Mouse (Mus musculus): ENCODE measurements around the gene Fgfr2. TPM values are rescaled to one million over a fixed set of nuclear protein-coding genes. Genes with fewer than 3 reads are reported as not detected.

Gene Fgfr2
- polyA plus RNA-seq, 1 experiment from 2014 or later: 86.9 TPM

DNA sequence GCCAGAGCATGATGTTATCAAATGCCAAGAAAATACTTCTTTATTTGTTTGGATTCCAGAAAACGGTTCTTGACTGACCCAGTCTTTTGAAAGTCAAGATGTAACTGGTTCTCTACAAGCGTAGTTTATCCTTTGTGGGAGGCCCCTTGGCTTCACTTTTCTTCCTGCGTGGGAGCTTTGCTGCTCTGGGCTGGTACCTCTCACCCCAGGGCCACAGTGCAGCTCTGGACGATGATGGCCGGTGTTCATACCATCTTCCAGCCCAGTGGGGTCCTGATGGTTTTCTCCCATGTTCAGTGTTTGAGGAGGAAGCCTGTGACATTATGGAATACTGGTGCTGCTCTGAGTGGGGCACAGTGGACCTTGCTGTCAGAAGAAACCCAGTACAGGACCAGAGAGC lies 1575.7 kb downstream of the Fgfr2 start:
- H3K9ac ChIP-seq (ENCODE audit: low read length): no peak overlapping the region
- peaks cover 98% of the 10 kb centered on the region for H3K27me3 ChIP-seq (ENCODE audit: control insufficient read depth, insufficient read depth, low read length)
- no peaks in the 10 kb centered on the region for H3K9me3 ChIP-seq (ENCODE audit: control insufficient read depth, low read length)
- H3K27ac ChIP-seq (ENCODE audit: low read depth, low read length): no peak overlapping the region
- no peak overlapping the region for H3K4me2 ChIP-seq (ENCODE audit: low read depth)
- peaks cover 12% of the 10 kb centered on the region for H3K4me1 ChIP-seq (ENCODE audit: control insufficient read depth, insufficient read depth, low read length)
- ATAC-seq (ENCODE audit: insufficient read depth, low FRiP score, low TSS enrichment) (no peak), DNase-seq (ENCODE audit: low spot score) (no peak)
- WGBS: 6% methylated on average over 5 of the region's 5 CpGs
- no peaks in the 10 kb centered on the region for H3K36me3 ChIP-seq (ENCODE audit: control insufficient read depth, insufficient read depth, low read length)
- no peak overlapping the region for H3K4me3 ChIP-seq (ENCODE audit: low read depth, low read length)

DNA sequence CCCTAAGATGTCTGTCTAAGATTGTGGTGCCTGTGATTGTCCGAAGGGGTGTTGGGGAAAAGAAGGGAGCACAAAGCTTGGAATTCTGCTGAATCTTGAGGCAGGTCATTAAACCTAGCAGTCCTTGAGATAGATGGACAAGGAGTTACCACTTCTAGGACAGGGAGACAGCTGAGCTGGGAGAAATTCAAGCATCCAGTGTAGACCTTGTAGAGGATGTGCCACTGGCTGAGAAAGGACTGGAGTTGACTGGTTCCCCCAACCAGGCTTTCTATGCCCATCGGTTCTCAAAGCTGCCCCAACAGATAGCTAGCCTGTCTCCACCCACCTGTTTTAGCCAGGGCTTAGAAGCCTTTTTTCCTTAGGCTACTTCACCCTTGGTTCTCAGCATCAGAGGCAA lies 1576.7 kb downstream of the Fgfr2 start:
- 0% methylated on average over 2 of the region's 2 CpGs for WGBS
- no peak for DNase-seq (ENCODE audit: low spot score)

DNA sequence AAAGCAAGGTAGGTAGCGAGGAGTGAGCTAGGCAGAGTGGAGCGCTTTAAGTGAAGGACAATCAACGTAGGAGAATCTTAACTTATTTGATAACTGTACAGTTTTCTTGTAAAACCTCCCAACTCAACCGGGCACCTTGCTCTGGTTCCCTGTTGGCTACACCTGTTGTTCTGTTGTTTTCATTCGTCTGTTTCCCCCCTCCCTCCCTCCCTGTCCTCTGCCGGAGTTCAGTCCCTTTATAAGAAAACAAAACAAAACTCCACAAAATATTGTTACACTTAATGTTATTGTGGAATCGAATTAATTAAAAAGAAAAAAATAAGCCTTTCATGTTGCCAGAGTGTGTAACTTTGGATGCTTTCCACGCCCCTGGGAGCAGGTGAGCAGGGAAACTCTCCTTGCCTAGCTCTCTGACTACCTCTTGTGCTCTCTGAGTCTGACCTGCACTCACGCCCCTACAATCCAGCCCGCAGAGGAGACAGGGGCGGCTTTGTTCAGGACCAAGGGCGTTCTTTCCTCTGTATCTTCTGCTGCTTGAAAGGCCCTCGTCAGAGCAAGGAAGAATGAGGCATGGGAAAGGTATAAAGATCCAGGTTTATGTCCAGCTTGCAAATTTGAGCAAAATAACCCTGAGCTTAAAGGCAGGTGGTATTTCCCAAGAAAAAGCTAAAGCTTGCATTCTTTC lies 1577.3 kb downstream of the Fgfr2 start:
- H3K36me3 ChIP-seq (ENCODE audit: control insufficient read depth, insufficient read depth, low read length): no peaks in the 10 kb centered on the region
- H3K4me2 ChIP-seq (ENCODE audit: low read depth): no peak overlapping the region
- WGBS: under 1% methylated on average over 13 of the region's 13 CpGs
- ATAC-seq (ENCODE audit: insufficient read depth, low FRiP score, low TSS enrichment) (no peak), DNase-seq (ENCODE audit: low spot score) (no peak)
- peaks cover 98% of the 10 kb centered on the region for H3K27me3 ChIP-seq (ENCODE audit: control insufficient read depth, insufficient read depth, low read length)
- H3K9ac ChIP-seq (ENCODE audit: low read length): no peak overlapping the region
- H3K4me1 ChIP-seq (ENCODE audit: control insufficient read depth, insufficient read depth, low read length): peaks cover 20% of the 10 kb centered on the region
- no peaks in the 10 kb centered on the region for H3K9me3 ChIP-seq (ENCODE audit: control insufficient read depth, low read length)
- H3K4me3 ChIP-seq (ENCODE audit: low read depth, low read length): peak overlapping the region; percentile 2; the same call in 1 of the 2 replicates
- H3K27ac ChIP-seq (ENCODE audit: low read depth, low read length): no peak overlapping the region

More for the DNA sequence above, 1576.7 kb downstream of the Fgfr2 start:
- Histone ChIP-seq H3K9ac (ENCODE audit: low read length) (no peak overlapping the region), H3K27me3 (ENCODE audit: control insufficient read depth, insufficient read depth, low read length) (peaks cover 98% of the 10 kb centered on the region), H3K4me2 (ENCODE audit: low read depth) (no peak overlapping the region), H3K27ac (ENCODE audit: low read depth, low read length) (no peak overlapping the region), H3K36me3 (ENCODE audit: control insufficient read depth, insufficient read depth, low read length) (no peaks in the 10 kb centered on the region), H3K4me3 (ENCODE audit: low read depth, low read length) (no peak overlapping the region), H3K9me3 (ENCODE audit: control insufficient read depth, low read length) (no peaks in the 10 kb centered on the region), H3K4me1 (ENCODE audit: control insufficient read depth, insufficient read depth, low read length) (peaks cover 20% of the 10 kb centered on the region)
- ATAC-seq (ENCODE audit: insufficient read depth, low FRiP score, low TSS enrichment): no peak

DNA sequence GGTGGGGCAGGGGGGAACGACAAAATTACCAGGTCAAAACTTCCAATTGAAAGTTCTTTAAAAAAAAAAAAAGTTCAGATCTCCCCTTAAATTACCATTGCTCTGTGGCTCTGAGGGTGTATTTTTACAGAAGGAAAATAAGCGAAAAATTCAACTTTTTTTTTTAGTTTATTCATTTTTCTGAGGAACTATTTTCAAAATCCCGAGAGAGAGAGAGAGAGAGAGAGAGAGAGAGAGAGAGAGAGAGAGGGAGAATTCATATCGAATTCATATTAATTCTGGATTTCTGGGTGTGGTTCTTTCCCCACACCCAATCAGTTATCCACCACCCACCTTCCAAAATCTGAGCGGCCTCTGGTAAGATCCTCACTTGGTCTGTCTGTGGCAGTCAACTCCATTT lies 1578.3 kb downstream of the Fgfr2 start:
- Histone ChIP-seq H3K4me2 (ENCODE audit: low read depth) (no peak overlapping the region), H3K9ac (ENCODE audit: low read length) (no peak overlapping the region), H3K36me3 (ENCODE audit: control insufficient read depth, insufficient read depth, low read length) (no peaks in the 10 kb centered on the region), H3K27ac (ENCODE audit: low read depth, low read length) (no peak overlapping the region), H3K4me1 (ENCODE audit: control insufficient read depth, insufficient read depth, low read length) (peaks cover 20% of the 10 kb centered on the region), H3K9me3 (ENCODE audit: control insufficient read depth, low read length) (no peaks in the 10 kb centered on the region), H3K27me3 (ENCODE audit: control insufficient read depth, insufficient read depth, low read length) (peaks cover 96% of the 10 kb centered on the region), H3K4me3 (ENCODE audit: low read depth, low read length) (no peak overlapping the region; the same call in 1 of the 2 replicates)
- WGBS: 3% methylated on average over 5 of the region's 5 CpGs
- DNase-seq (ENCODE audit: low spot score) (no peak), ATAC-seq (ENCODE audit: insufficient read depth, low FRiP score, low TSS enrichment) (no peak)

DNA sequence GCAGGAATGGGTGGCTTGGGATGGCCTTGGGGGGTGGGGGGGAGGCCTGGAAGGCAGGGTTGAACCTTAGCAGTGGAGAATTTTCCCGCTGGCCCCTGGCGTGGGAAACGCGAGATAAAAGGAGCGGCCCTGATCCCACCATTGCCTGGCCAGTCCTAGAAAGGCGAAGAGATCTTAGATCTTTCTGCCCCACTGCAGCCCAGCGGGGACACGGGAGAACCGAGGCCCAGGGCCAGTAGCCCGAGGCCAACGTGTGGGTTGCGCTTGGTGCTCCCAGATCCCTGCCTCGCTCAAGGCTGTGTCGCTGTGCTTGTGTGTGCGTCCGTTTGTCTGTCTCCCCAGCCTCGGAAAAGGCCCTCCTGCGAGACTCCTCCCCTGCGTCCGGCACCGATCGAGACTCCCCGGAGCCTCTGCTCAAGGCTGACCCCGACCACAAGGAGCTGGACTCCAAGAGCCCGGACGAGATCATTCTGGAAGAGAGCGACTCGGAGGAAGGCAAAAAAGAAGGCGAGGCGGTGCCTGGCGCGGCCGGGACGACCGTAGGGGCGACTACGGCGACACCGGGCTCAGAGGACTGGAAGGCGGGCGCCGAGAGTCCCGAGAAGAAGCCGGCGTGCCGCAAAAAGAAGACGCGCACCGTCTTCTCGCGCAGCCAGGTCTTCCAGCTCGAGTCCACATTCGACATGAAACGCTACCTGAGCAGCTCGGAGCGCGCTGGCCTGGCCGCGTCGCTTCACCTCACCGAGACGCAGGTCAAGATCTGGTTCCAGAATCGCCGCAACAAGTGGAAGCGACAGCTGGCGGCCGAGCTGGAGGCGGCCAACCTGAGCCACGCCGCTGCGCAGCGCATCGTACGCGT lies 1579.3 kb downstream of the Fgfr2 start:
- Histone ChIP-seq H3K9ac (ENCODE audit: low read length) (peak overlapping the region; percentile 33; the same call in 1 of the 2 replicates), H3K27ac (ENCODE audit: low read depth, low read length) (peak overlapping the region; percentile 37; the same call in 1 of the 2 replicates)

DNA sequence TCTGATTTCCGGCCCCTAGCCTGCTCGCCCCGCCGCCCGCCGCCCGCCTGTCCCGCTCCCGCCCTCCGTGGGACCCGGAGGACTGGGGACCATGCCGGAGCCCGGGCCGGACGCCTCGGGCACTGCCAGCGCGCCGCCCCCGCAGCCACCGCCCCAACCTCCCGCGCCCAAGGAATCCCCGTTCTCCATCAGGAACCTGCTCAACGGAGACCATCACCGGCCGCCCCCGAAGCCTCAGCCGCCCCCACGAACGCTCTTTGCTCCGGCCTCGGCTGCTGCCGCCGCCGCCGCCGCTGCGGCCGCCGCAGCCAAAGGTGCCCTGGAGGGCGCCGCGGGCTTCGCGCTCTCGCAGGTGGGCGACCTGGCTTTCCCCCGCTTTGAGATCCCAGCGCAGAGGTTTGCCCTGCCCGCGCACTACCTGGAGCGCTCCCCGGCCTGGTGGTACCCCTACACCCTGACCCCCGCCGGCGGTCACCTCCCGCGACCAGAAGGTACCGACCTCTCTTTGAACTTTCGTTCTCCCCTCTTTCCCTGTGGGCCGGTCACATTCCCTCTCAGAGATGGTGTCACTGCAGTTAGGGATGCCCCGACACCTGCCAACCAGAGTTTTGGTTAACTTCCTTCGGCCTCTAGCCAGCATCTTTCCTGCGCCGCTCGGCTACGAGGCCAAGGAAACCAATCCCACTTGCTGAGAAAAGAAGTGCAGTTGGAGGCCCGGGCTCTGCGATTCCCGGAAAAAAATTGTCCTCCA lies 1580.1 kb downstream of the Fgfr2 start:
- WGBS: under 1% methylated on average over 68 of the region's 71 CpGs

More for the DNA sequence above, 1579.3 kb downstream of the Fgfr2 start:
- Histone ChIP-seq H3K27me3 (ENCODE audit: control insufficient read depth, insufficient read depth, low read length) (peaks cover 88% of the 10 kb centered on the region), H3K36me3 (ENCODE audit: control insufficient read depth, insufficient read depth, low read length) (no peaks in the 10 kb centered on the region), H3K4me1 (ENCODE audit: control insufficient read depth, insufficient read depth, low read length) (peaks cover 20% of the 10 kb centered on the region), H3K4me3 (ENCODE audit: low read depth, low read length) (peak overlapping the region; percentile 39), H3K4me2 (ENCODE audit: low read depth) (peak overlapping the region; percentile 72), H3K9me3 (ENCODE audit: control insufficient read depth, low read length) (no peaks in the 10 kb centered on the region)
- peak; percentile 64 for DNase-seq (ENCODE audit: low spot score)
- under 1% methylated on average over 75 of the region's 75 CpGs for WGBS
- ATAC-seq (ENCODE audit: insufficient read depth, low FRiP score, low TSS enrichment): no peak

DNA sequence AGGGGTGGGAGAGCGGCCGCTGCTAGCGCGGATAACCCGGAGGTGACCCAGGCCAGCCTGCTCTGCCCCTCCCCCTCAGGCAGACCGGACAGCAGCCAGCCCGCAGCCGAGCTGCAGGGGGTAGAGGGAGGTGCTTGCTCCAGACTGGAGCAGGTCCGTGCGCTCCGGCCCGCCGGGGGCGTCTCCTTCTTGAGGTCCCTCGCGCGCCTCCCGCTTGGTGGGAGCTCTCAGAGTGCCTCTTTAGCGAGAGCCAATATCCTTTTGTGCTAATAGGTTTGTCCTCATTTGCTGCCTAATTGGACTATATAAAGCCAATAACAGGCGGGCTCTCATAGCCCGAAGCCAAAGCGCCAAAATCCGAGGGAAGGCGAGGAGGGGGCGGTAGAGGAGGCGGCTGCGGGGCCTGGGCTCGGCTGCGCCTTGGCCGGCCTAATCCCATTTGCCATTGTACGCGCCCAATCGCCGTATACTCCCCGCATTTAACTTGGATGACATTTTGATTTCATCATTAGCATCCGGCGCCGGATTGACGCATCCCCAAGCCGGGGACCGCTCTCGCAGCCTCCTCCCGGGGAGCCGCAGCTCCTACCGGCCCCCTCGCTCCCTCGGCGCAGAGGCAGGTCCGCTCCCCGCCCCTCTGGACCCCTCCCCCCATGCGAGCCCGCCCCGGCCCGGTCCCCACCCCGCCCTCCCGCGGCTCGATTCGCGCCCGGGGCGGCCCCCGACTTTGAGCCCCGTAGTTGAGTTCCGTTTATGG lies 1580.9 kb downstream of the Fgfr2 start, which contains the start of gene Hmx3:
Hmx3 (plus strand) TSS at position 753 of the 757 bp plus-strand sequence.
- peak; percentile 69; the same call in 1 of the 2 replicates for ATAC-seq (ENCODE audit: insufficient read depth, low FRiP score, low TSS enrichment)
- WGBS: under 1% methylated on average over 64 of the region's 65 CpGs
- peak within 1 kb of the TSS; percentile 27 for H3K27ac ChIP-seq (ENCODE audit: low read depth, low read length)

More for the DNA sequence above, 1580.1 kb downstream of the Fgfr2 start:
- Histone ChIP-seq H3K4me1 (ENCODE audit: control insufficient read depth, insufficient read depth, low read length) (peaks cover 20% of the 10 kb centered on the region), H3K27me3 (ENCODE audit: control insufficient read depth, insufficient read depth, low read length) (peaks cover 82% of the 10 kb centered on the region), H3K4me3 (ENCODE audit: low read depth, low read length) (peak overlapping the region; percentile 39), H3K36me3 (ENCODE audit: control insufficient read depth, insufficient read depth, low read length) (no peaks in the 10 kb centered on the region), H3K27ac (ENCODE audit: low read depth, low read length) (peak overlapping the region; percentile 27; the same call in 1 of the 2 replicates), H3K4me2 (ENCODE audit: low read depth) (peak overlapping the region; percentile 72), H3K9ac (ENCODE audit: low read length) (peak overlapping the region; percentile 35), H3K9me3 (ENCODE audit: control insufficient read depth, low read length) (no peaks in the 10 kb centered on the region)
- ATAC-seq (ENCODE audit: insufficient read depth, low FRiP score, low TSS enrichment) (peak; percentile 28; the same call in 1 of the 2 replicates), DNase-seq (ENCODE audit: low spot score) (peak; percentile 60)

More for the DNA sequence above, 1580.9 kb downstream of the Fgfr2 start, which contains the start of gene Hmx3:
- peaks cover 20% of the 10 kb centered on the region for H3K4me1 ChIP-seq (ENCODE audit: control insufficient read depth, insufficient read depth, low read length)
- peak; percentile 72 for DNase-seq (ENCODE audit: low spot score)
- H3K27me3 ChIP-seq (ENCODE audit: control insufficient read depth, insufficient read depth, low read length): peaks cover 75% of the 10 kb centered on the region
- peak within 1 kb of the TSS; percentile 39 for H3K4me3 ChIP-seq (ENCODE audit: low read depth, low read length)
- H3K9me3 ChIP-seq (ENCODE audit: control insufficient read depth, low read length): no peaks in the 10 kb centered on the region
- peak within 1 kb of the TSS; percentile 35 for H3K9ac ChIP-seq (ENCODE audit: low read length)
- peak within 1 kb of the TSS; percentile 72 for H3K4me2 ChIP-seq (ENCODE audit: low read depth)
- no peaks in the 10 kb centered on the region for H3K36me3 ChIP-seq (ENCODE audit: control insufficient read depth, insufficient read depth, low read length)
